Mouse (Mus musculus): ENCODE results near the gene Med12l. TPM values are rescaled to one million over a fixed set of nuclear protein-coding genes. Genes with fewer than 3 reads are reported as not detected.

The Med12l gene
- polyA plus RNA-seq, 1 experiment = 0.01 TPM

DNA sequence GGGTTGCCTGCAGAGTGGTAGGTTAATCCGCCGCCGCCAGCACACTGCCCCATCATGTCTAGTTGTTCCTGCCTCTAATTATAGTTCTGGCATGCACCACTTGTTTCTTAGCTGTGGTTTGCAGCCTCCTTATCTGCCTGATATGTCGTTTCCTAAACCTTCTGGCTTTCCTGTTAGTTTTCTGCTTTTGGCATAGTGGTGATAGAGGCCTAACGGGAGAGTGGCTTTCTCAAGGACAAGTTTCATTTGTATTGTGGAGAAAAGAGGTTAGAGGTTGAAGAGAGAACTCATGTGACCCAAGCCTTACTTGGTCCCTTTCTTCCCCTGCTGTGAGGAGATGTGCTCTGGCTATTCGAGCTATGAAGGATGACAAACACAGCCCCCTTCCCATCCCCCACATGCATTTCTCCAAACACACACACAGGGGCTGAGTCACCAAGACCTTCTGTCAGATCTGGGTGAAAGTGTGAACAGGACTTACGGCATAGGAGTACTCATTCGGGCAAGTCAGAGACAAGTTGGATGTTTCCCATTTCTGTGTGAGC is 108.4 kb downstream of the Med12l start:
- peak; percentile 57 for TF ChIP-seq GATA1 (IDR thresholded peaks at IDR 0.05; ENCODE audit: low read length)

GRCm38 (mm10) chr3:59121067-59121730 is 115.6 kb downstream of the Med12l start:
- TF ChIP-seq GATA1 (IDR thresholded peaks at IDR 0.05; ENCODE audit: low read length) = no peak

GRCm38 (mm10) chr3:59121780-59122449 is 116.3 kb downstream of the Med12l start:
- TF ChIP-seq GATA1 (IDR thresholded peaks at IDR 0.05; ENCODE audit: low read length) = no peak

- TF ChIP-seq GATA1 (IDR thresholded peaks at IDR 0.05; ENCODE audit: low read length) = no peak
Measured at GRCm38 (mm10) chr3:59125022-59125421, 119.4 kb downstream of the Med12l start.

DNA sequence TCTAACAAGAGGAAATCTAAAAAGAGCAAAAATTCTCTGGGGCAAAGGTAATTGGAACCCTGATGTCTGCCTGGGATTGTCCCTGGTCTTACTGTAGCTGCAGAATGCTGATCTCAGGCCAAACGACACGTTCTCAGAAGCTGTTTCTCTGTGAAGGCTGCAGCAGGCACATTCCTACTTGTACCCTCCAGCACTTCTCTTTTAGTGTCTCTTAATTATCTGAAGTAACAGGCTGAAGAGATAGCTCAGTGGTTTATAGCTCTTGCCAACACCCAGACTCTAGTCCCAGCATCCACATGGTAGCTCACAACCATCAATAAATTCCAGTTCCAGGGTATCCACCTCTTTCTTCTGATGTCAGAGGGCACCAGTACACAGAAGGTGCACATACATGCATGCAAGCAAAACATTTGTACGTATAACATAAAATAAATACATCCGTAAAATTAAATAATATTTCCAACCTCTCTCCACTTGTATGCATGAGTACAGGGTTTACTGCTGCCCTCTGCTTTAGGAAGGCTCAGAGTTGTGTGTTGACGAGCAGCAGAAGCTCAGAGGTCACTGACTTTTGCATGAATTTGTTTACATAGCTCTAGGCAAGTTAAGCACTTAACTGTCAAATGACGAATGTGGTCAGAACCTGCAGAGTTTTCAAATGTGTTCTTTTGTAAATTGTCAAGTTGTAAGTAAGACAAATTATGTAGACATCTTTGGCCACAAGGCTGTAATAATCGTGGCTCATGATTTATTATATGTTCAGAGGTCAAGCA is 120.3 kb downstream of the Med12l start:
- TF ChIP-seq GATA1 (IDR thresholded peaks at IDR 0.05; ENCODE audit: low read length) = no peak

DNA sequence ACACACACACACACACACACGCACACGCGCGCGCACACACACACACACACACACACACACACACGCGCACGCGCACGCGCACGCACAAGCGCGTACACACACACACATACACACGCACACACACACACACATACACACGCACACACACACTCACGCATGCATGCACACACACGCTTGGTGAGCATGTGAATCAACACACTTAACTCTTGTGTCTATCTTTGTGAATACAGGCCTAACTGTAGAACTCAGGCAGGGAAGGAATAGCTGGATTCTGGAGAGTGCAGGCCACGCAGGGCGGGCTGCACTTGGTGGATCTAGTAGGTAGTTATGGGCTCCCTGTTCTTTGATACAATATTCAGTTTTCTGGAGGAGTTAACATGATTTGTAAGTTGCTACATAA is 123.1 kb downstream of the Med12l start:
- no peak for TF ChIP-seq GATA1 (IDR thresholded peaks at IDR 0.05; ENCODE audit: low read length)

- TF ChIP-seq GATA1 (IDR thresholded peaks at IDR 0.05; ENCODE audit: low read length) = no peak
Measured at GRCm38 (mm10) chr3:59129547-59129946, 123.9 kb downstream of the Med12l start.

- no peak for TF ChIP-seq GATA1 (IDR thresholded peaks at IDR 0.05; ENCODE audit: low read length)
Measured at GRCm38 (mm10) chr3:59130431-59130830, 124.8 kb downstream of the Med12l start.

DNA sequence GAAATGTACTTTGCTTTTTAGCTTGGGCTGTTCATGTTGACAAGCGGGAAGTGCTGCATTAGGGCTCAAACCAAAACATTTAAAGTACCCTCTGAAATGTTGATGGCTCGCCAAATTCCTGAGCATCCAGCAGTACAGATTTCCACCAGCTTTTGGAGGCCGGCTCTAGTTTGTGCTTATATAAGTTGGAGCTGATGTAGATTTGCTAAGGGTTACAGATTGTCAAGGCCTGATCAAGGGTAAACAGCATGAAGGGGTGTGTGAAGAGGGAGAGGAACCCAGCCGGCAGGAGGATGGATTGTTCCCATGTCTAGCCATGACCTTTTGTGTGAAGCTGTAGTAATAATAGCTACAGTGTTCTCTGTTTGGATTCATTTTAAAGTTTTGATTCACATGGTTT is 125.5 kb downstream of the Med12l start:
- no peak for TF ChIP-seq GATA1 (IDR thresholded peaks at IDR 0.05; ENCODE audit: low read length)

DNA sequence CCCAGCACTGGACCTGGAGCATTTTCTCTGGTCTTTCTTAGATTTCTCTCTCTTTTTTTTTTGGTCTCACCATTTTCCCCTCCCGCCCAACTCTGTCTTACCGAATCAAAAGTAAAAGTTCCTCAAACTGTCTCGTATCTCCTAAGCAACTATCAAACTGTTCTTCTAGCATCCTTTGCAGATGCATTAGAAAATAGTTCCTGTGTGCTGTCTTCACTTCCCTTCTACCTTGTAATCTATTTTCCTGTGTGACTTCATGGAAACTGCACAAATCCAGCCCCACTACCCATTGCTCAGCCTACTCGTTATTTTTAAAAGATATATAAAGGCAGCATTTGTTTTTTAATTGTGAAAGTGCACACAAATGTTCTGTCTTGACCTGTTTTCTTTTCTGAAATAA is 126.3 kb downstream of the Med12l start:
- no peak for TF ChIP-seq GATA1 (IDR thresholded peaks at IDR 0.05; ENCODE audit: low read length)

DNA sequence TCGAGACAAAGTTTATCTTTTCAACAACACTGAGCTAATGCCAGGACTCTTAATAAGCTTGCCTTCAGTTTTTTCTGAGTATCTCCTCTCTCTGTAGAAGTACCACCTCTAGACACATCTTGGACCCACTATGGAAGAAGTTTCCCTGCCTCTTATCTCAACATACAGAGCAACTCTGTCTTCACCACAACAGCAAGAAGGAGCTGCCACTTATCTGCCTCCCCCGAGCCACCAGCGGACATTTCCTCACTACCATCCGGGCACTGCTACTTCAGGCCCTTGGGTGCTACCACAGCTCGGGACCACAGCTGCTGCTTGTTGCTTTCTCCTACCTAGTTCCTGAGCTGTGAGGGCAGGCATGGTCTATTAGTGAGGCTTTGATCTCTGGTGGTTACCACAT is 127.6 kb downstream of the Med12l start:
- TF ChIP-seq GATA1 (IDR thresholded peaks at IDR 0.05; ENCODE audit: low read length) = peak; percentile 6

DNA sequence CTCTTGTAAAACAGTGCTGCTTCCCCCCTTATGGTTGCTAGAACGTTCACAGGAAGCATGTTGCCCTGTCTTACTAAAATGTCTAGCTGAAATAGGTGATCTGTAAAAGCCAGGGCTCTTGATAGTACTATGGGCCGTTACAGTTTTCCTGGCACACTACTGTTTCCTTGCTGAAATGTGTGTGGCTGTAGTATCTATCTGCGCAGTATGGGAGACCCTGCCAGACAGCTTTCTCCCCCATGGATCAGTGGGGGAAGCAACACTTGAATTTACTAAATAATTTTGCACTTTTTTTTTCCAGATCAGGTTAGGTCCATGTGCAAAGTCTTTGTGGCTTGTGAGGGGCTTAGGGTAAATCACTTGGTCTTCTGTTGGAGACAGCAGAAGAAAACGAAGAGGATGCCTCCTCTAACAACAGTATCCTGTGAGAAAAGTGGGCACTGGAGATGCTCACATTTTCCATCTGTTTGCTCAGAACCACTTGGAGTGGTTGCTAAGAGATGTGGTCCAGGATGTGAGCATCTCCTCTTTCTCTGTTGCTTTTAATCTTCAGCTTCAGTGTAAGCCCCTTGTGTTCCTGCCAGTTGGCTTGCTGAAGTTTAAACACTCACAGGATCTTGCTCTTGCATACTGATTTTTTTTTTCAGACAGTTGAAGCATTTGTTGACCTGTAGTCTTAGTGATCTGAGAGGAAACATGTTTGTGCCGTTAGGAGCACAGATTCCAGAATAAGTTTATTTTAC is 130.5 kb downstream of the Med12l start:
- TF ChIP-seq GATA1 (IDR thresholded peaks at IDR 0.05; ENCODE audit: low read length) = no peak

GRCm38 (mm10) chr3:59138946-59139468 is 133.4 kb downstream of the Med12l start:
- TF ChIP-seq GATA1 (IDR thresholded peaks at IDR 0.05; ENCODE audit: low read length) = no peak

GRCm38 (mm10) chr3:59139651-59140051 is 134.0 kb downstream of the Med12l start:
- no peak for TF ChIP-seq GATA1 (IDR thresholded peaks at IDR 0.05; ENCODE audit: low read length)

DNA sequence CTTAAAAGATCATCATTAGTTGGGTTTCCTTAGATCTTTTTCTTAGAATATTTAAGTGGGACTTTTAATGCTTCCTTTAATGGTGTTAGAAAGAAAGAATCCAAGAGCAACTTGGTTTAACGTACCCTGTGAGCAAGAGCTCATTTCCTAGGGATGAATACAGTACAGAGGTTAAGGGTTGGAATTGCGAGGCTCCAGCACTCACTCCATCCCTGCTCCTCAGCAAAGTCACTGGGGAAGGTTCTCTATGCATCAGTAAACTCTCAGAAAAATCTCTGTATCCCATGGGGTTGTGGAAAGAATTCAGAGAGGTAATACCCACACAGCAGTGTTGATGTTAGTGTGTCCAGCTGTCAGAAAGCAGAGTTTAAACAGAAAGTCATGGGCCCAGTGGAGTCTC is 134.5 kb downstream of the Med12l start:
- no peak for TF ChIP-seq GATA1 (IDR thresholded peaks at IDR 0.05; ENCODE audit: low read length)

Measured in G1E-ER4 (cell line).